Mouse (Mus musculus) liver, adult 2 months (tissue): ENCODE results near the gene Krt9. TPM values are rescaled to one million over a fixed set of nuclear protein-coding genes. Genes with fewer than 3 reads are reported as not detected.

Experiments
- DNase-seq: peaks from one replicate; pipeline ENCODE4 v3.0.0-alpha.2; 2011; ENCODE audit warnings: low read depth, low spot score; ENCODE audit errors: extremely low read depth
- H3K27ac ChIP-seq: fragments of 200-500 bp; replicated peaks from 2 replicates; pipeline ENCODE4 v1.5.1; 2012; ENCODE audit warnings: low read depth, mild to moderate bottlenecking, control low read depth, inconsistent platforms, low read length; ENCODE audit not compliant: insufficient read depth
- H3K27me3 ChIP-seq: fragments of 200-500 bp; 2 replicates; pipeline ENCODE4 v1.6.1; 2012; ENCODE audit warnings: mild to moderate bottlenecking, moderate library complexity, low read length, inconsistent platforms; ENCODE audit not compliant: control insufficient read depth, insufficient read depth
- H3K36me3 ChIP-seq: fragments of 200-500 bp; 2 replicates; pipeline ENCODE4 v1.6.1; 2012; ENCODE audit warnings: low read length, inconsistent platforms; ENCODE audit not compliant: control insufficient read depth, insufficient read depth
- H3K4me1 ChIP-seq: fragments of 200-500 bp; 2 replicates; pipeline ENCODE4 v1.6.1; 2011; ENCODE audit warnings: low read length; ENCODE audit not compliant: control insufficient read depth, insufficient read depth
- H3K4me3 ChIP-seq: fragments of 200-500 bp; 2 replicates; pipeline ENCODE4 v1.5.1; 2011; ENCODE audit warnings: low read depth, mild to moderate bottlenecking, control low read depth, low read length, moderate library complexity; ENCODE audit not compliant: insufficient read depth
- H3K79me2 ChIP-seq: fragments of 200-500 bp; 2 replicates; pipeline ENCODE4 v1.6.1; 2012; ENCODE audit warnings: inconsistent platforms, mild to moderate bottlenecking, low read length, moderate library complexity; ENCODE audit not compliant: control insufficient read depth, insufficient read depth
- H3K9ac ChIP-seq: fragments of 200-500 bp; 2 replicates; pipeline ENCODE4 v1.6.1; 2012; ENCODE audit warnings: low read depth, mild to moderate bottlenecking, control low read depth, inconsistent platforms, low read length
- CTCF ChIP-seq: fragments of 200-500 bp; IDR thresholded peaks from 2 replicates; pipeline ENCODE4 v1.5.1; 2011; ENCODE audit warnings: low read depth, low read length, control low read depth
- POLR2A ChIP-seq: fragments of 200-500 bp; IDR thresholded peaks from 2 replicates; pipeline ENCODE4 v1.6.1; 2011; ENCODE audit warnings: low read length, control low read depth; ENCODE audit not compliant: insufficient read depth; ENCODE audit errors: extremely low read depth
- WGBS: fragments of 180-500 bp; shearing (Covaris S2); methylation state at CpG from one replicate; pipeline ENCODE4 v1.1.7; 2018; 5-methylcytosine and 5-hydroxymethylcytosine counted together
- polyA plus RNA-seq: library from polyadenylated mRNA; depleted of rRNA; stranded (reverse); fragments of >200 nt; gene quantifications from 2 replicates; pipeline ENCODE4 v1.2.3, GENCODE M21; 2012
- total RNA-seq: library from RNA; depleted of rRNA; stranded (reverse); fragments of >200 nt; gene quantifications from 2 replicates; pipeline ENCODE4 v1.2.3, GENCODE M21; 2014

Krt9 gene
- total and polyA plus RNA-seq, 2 experiments: not detected

DNA sequence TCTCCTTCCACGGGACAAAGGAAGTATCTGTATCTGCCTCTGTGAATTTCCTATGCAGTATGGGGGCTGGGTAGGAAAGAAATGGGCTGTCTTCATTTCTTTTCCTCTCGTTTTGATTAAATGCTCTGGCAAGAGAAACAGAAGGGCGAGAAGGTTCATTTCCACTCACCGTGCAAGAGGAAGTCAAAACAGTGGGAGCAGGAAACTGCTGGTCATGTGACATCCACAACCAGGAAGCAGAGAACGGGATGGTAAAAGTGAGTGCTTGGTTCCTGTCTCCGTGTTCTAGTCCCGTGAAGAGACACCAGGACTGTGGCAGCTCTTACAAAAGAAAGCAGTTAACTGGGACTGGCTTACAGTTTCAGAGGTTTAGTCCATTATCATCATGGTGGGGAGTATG, 11.3 kb downstream of the Krt9 start:
- no peak for DNase-seq
- Histone ChIP-seq H3K4me3 (no peak overlapping the region), H3K36me3 (no peaks in the 10 kb centered on the region), H3K9ac (no peak overlapping the region), H3K79me2 (no peaks in the 10 kb centered on the region), H3K4me1 (no peaks in the 10 kb centered on the region), H3K27me3 (no peaks in the 10 kb centered on the region), H3K27ac (no peak overlapping the region)
- 70% methylated on average over 7 of the region's 7 CpGs for WGBS
- TF ChIP-seq CTCF: no peak
- TF ChIP-seq POLR2A: no peak

DNA sequence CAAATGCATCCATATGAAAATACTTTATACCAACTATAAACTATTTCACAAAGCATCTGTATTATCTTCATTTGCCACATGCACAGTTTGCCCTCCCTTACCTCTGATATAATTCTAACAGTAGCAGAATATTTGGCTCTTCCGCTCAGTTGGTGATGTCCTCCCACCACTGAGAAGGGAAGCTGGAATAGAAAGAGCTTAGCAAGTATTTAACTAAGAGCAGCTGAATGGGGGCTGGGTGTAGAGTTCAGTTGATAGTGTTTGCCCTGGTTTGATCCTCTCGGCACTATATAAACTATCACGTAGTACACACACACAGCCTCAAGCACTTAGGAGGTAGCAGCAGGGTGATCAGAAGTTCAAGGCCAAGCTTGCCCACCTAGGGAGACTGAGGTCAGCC, 13.8 kb downstream of the Krt9 start:
- Histone ChIP-seq H3K36me3 (no peaks in the 10 kb centered on the region), H3K27me3 (no peaks in the 10 kb centered on the region), H3K27ac (no peak overlapping the region), H3K4me3 (no peak overlapping the region), H3K9ac (no peak overlapping the region), H3K79me2 (no peaks in the 10 kb centered on the region), H3K4me1 (no peaks in the 10 kb centered on the region)
- WGBS: 27% methylated on average over 3 of the region's 3 CpGs
- DNase-seq: no peak
- no peak for TF ChIP-seq CTCF
- TF ChIP-seq POLR2A: no peak

- H3K4me1 ChIP-seq: no peaks in the 10 kb centered on the region
- H3K27ac ChIP-seq: no peak overlapping the region
- no peak overlapping the region for H3K4me3 ChIP-seq
- TF ChIP-seq CTCF (no peak), POLR2A (no peak)
- no peaks in the 10 kb centered on the region for H3K36me3 ChIP-seq
- no peaks in the 10 kb centered on the region for H3K27me3 ChIP-seq
- WGBS: 77% methylated on average over 5 of the region's 5 CpGs
- no peaks in the 10 kb centered on the region for H3K79me2 ChIP-seq
- no peak for DNase-seq
- no peak overlapping the region for H3K9ac ChIP-seq
Observed at GRCm38 (mm10) chr11:100178307-100178706, 14.7 kb downstream of the Krt9 start.

- no peak overlapping the region for H3K4me3 ChIP-seq
- TF ChIP-seq CTCF (no peak), POLR2A (no peak)
- 71% methylated on average over 9 of the region's 9 CpGs for WGBS
- no peaks in the 10 kb centered on the region for H3K36me3 ChIP-seq
- H3K27ac ChIP-seq: no peak overlapping the region
- DNase-seq: no peak
- H3K9ac ChIP-seq: no peak overlapping the region
- H3K79me2 ChIP-seq: no peaks in the 10 kb centered on the region
- no peaks in the 10 kb centered on the region for H3K27me3 ChIP-seq
- no peaks in the 10 kb centered on the region for H3K4me1 ChIP-seq
Observed at GRCm38 (mm10) chr11:100176791-100177190, 16.3 kb downstream of the Krt9 start.

DNA sequence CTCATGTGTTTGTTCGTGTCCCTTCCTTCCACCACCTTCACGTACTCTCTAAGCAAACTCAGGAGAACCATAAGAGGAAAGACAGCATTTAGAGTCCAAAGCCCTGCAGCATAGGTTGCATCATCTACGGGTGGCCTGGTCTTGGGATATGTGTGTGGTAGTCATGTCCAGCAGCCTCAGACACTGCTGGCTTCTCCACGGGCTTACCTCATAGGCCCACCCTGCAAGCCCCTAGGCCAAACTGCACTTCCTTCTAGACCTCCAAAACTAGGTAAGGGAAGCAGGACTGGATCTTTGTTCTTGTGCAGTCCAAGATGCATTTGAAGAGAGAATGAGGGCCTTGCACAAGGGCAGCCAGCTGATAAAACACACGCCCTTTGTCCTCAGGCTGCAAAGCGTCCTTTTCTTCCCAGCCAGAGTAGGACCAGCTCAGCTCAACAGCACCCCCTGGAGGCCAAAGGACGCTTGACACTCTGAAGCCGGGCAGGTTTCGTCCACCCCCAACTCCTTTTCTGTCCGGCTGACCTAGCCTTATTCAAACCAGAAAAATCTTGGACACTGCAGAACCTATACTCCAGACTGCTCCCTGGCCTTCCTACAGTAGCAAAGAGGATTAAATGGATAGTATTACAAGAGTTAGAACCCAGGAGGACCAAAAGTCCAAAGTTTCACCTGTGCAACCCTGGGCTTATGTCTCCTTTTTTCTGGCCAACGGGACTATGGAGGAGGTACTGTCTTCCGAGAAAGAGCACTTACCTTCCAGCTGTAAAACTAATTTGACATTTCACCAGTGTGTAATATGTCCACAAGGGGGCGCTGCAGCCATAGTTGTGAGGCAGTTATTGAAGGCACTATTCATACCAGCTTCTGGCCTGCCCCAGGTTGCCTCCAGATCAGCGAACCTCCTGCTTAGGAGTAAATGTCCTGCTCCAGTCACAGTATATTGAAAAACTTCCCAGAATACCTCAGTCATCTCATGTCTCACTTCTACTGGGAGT, 24.0 kb downstream of the Krt9 start:
- TF ChIP-seq CTCF (peak; percentile 95), POLR2A (no peak)
- WGBS: 25% methylated on average over 14 of the region's 14 CpGs
- Histone ChIP-seq H3K27ac (no peak overlapping the region), H3K27me3 (no peaks in the 10 kb centered on the region), H3K4me3 (no peak overlapping the region), H3K79me2 (no peaks in the 10 kb centered on the region), H3K4me1 (no peaks in the 10 kb centered on the region), H3K36me3 (no peaks in the 10 kb centered on the region), H3K9ac (no peak overlapping the region)
- peak; percentile 42 for DNase-seq

GRCm38 (mm10) chr11:100168071-100168470, 25.0 kb downstream of the Krt9 start:
- Histone ChIP-seq H3K4me3 (no peak overlapping the region), H3K9ac (no peak overlapping the region), H3K4me1 (no peaks in the 10 kb centered on the region), H3K79me2 (no peaks in the 10 kb centered on the region), H3K27me3 (no peaks in the 10 kb centered on the region), H3K27ac (no peak overlapping the region), H3K36me3 (no peaks in the 10 kb centered on the region)
- DNase-seq: no peak
- 81% methylated on average over 8 of the region's 8 CpGs for WGBS
- TF ChIP-seq POLR2A (no peak), CTCF (no peak)
